Mouse (Mus musculus): ENCODE results near the gene Ear1. TPM values are rescaled to one million over a fixed set of nuclear protein-coding genes. Genes with fewer than 3 reads are reported as not detected.
"Not testable (repeated sequence)": the region's sequence is repeated elsewhere in the genome, so short reads cannot be mapped to it uniquely, and the experiment has no call there.

The Ear1 gene
- not detected in 2 replicates for polyA plus RNA-seq (2011; ENCODE audit: insufficient read depth, insufficient read length, low read depth, missing spikeins)

- H3K4me3 ChIP-seq (ENCODE audit: low read depth, low read length); H3K27me3 ChIP-seq (ENCODE audit: control insufficient read depth, insufficient read depth, low read length, poor library complexity, severe bottlenecking); H3K4me1 ChIP-seq (ENCODE audit: control insufficient read depth, insufficient read depth, low read length); H3K9ac ChIP-seq (ENCODE audit: low read depth, poor library complexity, severe bottlenecking); H3K27ac ChIP-seq (ENCODE audit: insufficient read depth, low read length); H3K9me3 ChIP-seq (replicated peaks; ENCODE audit: control insufficient read depth, insufficient read depth, low read length, poor library complexity, severe bottlenecking); H3K36me3 ChIP-seq (ENCODE audit: control insufficient read depth, insufficient read depth, low read length, poor library complexity, severe bottlenecking): not testable (repeated sequence)
Measured at GRCm38 (mm10) chr14:43875417-43875816, at the start of gene Ear1. Gene Ear1 (minus strand): TSS chr14:43875517.

GRCm38 (mm10) chr14:43924688-43925403, 49.5 kb upstream of the Ear1 start, which contains the start of gene Gm8113:
Gene Gm8113 (plus strand): TSS chr14:43925390.
- TF ChIP-seq CTCF (IDR thresholded peaks at IDR 0.05; ENCODE audit: low read depth, low read length), result peak; percentile 52
- not testable (repeated sequence) for H3K27ac ChIP-seq (ENCODE audit: insufficient read depth, low read length)

GRCm38 (mm10) chr14:43923459-43923858, 48.1 kb upstream of the Ear1 start, which contains the start of gene Ear10:
Gene Ear10 (minus strand): TSS chr14:43923559.
- H3K4me1 ChIP-seq (ENCODE audit: control insufficient read depth, insufficient read depth, low read length); H3K36me3 ChIP-seq (ENCODE audit: control insufficient read depth, insufficient read depth, low read length, poor library complexity, severe bottlenecking); H3K27me3 ChIP-seq (ENCODE audit: control insufficient read depth, insufficient read depth, low read length, poor library complexity, severe bottlenecking); H3K4me3 ChIP-seq (ENCODE audit: low read depth, low read length); H3K9me3 ChIP-seq (replicated peaks; ENCODE audit: control insufficient read depth, insufficient read depth, low read length, poor library complexity, severe bottlenecking); H3K9ac ChIP-seq (ENCODE audit: low read depth, poor library complexity, severe bottlenecking); H3K27ac ChIP-seq (ENCODE audit: insufficient read depth, low read length): not testable (repeated sequence)

More at GRCm38 (mm10) chr14:43924688-43925403, 49.5 kb upstream of the Ear1 start, which contains the start of gene Gm8113:
- H3K36me3 ChIP-seq (ENCODE audit: control insufficient read depth, insufficient read depth, low read length, poor library complexity, severe bottlenecking); H3K27me3 ChIP-seq (ENCODE audit: control insufficient read depth, insufficient read depth, low read length, poor library complexity, severe bottlenecking); H3K9me3 ChIP-seq (replicated peaks; ENCODE audit: control insufficient read depth, insufficient read depth, low read length, poor library complexity, severe bottlenecking); H3K4me1 ChIP-seq (ENCODE audit: control insufficient read depth, insufficient read depth, low read length): not testable (repeated sequence)
- Histone ChIP-seq H3K4me3 (ENCODE audit: low read depth, low read length) (peak within 1 kb of the TSS; percentile 96), H3K9ac (ENCODE audit: low read depth, poor library complexity, severe bottlenecking) (peak within 1 kb of the TSS; percentile 56)

GRCm38 (mm10) chr14:43918214-43918613, 42.9 kb upstream of the Ear1 start:
- not testable (repeated sequence) for H3K4me1 ChIP-seq (ENCODE audit: control insufficient read depth, insufficient read depth, low read length); H3K9me3 ChIP-seq (replicated peaks; ENCODE audit: control insufficient read depth, insufficient read depth, low read length, poor library complexity, severe bottlenecking); H3K27me3 ChIP-seq (ENCODE audit: control insufficient read depth, insufficient read depth, low read length, poor library complexity, severe bottlenecking); H3K27ac ChIP-seq (ENCODE audit: insufficient read depth, low read length); H3K4me3 ChIP-seq (ENCODE audit: low read depth, low read length); H3K36me3 ChIP-seq (ENCODE audit: control insufficient read depth, insufficient read depth, low read length, poor library complexity, severe bottlenecking); H3K9ac ChIP-seq (ENCODE audit: low read depth, poor library complexity, severe bottlenecking)

GRCm38 (mm10) chr14:43898577-43898976, 23.3 kb upstream of the Ear1 start:
- H3K36me3 ChIP-seq (ENCODE audit: control insufficient read depth, insufficient read depth, low read length, poor library complexity, severe bottlenecking); H3K27ac ChIP-seq (ENCODE audit: insufficient read depth, low read length); H3K9ac ChIP-seq (ENCODE audit: low read depth, poor library complexity, severe bottlenecking); H3K4me1 ChIP-seq (ENCODE audit: control insufficient read depth, insufficient read depth, low read length); H3K27me3 ChIP-seq (ENCODE audit: control insufficient read depth, insufficient read depth, low read length, poor library complexity, severe bottlenecking); H3K9me3 ChIP-seq (replicated peaks; ENCODE audit: control insufficient read depth, insufficient read depth, low read length, poor library complexity, severe bottlenecking); H3K4me3 ChIP-seq (ENCODE audit: low read depth, low read length): not testable (repeated sequence)

- not testable (repeated sequence) for H3K27me3 ChIP-seq (ENCODE audit: control insufficient read depth, insufficient read depth, low read length, poor library complexity, severe bottlenecking); H3K9ac ChIP-seq (ENCODE audit: low read depth, poor library complexity, severe bottlenecking); H3K9me3 ChIP-seq (replicated peaks; ENCODE audit: control insufficient read depth, insufficient read depth, low read length, poor library complexity, severe bottlenecking); H3K4me3 ChIP-seq (ENCODE audit: low read depth, low read length); H3K27ac ChIP-seq (ENCODE audit: insufficient read depth, low read length); H3K4me1 ChIP-seq (ENCODE audit: control insufficient read depth, insufficient read depth, low read length); H3K36me3 ChIP-seq (ENCODE audit: control insufficient read depth, insufficient read depth, low read length, poor library complexity, severe bottlenecking)
Measured at GRCm38 (mm10) chr14:43895357-43895756, 20.0 kb upstream of the Ear1 start.

GRCm38 (mm10) chr14:43891288-43891687, 16.0 kb upstream of the Ear1 start:
- H3K4me3 ChIP-seq (ENCODE audit: low read depth, low read length); H3K27me3 ChIP-seq (ENCODE audit: control insufficient read depth, insufficient read depth, low read length, poor library complexity, severe bottlenecking); H3K27ac ChIP-seq (ENCODE audit: insufficient read depth, low read length); H3K4me1 ChIP-seq (ENCODE audit: control insufficient read depth, insufficient read depth, low read length); H3K36me3 ChIP-seq (ENCODE audit: control insufficient read depth, insufficient read depth, low read length, poor library complexity, severe bottlenecking); H3K9ac ChIP-seq (ENCODE audit: low read depth, poor library complexity, severe bottlenecking); H3K9me3 ChIP-seq (replicated peaks; ENCODE audit: control insufficient read depth, insufficient read depth, low read length, poor library complexity, severe bottlenecking): not testable (repeated sequence)

GRCm38 (mm10) chr14:43886235-43886634, 10.9 kb upstream of the Ear1 start:
- not testable (repeated sequence) for H3K27ac ChIP-seq (ENCODE audit: insufficient read depth, low read length); H3K4me1 ChIP-seq (ENCODE audit: control insufficient read depth, insufficient read depth, low read length)

GRCm38 (mm10) chr14:43879966-43880545, 4.7 kb upstream of the Ear1 start:
- H3K36me3 ChIP-seq (ENCODE audit: control insufficient read depth, insufficient read depth, low read length, poor library complexity, severe bottlenecking); H3K4me1 ChIP-seq (ENCODE audit: control insufficient read depth, insufficient read depth, low read length); H3K9me3 ChIP-seq (replicated peaks; ENCODE audit: control insufficient read depth, insufficient read depth, low read length, poor library complexity, severe bottlenecking); H3K27ac ChIP-seq (ENCODE audit: insufficient read depth, low read length); H3K4me3 ChIP-seq (ENCODE audit: low read depth, low read length); H3K27me3 ChIP-seq (ENCODE audit: control insufficient read depth, insufficient read depth, low read length, poor library complexity, severe bottlenecking); H3K9ac ChIP-seq (ENCODE audit: low read depth, poor library complexity, severe bottlenecking): not testable (repeated sequence)

More at GRCm38 (mm10) chr14:43886235-43886634, 10.9 kb upstream of the Ear1 start:
- not testable (repeated sequence) for H3K4me3 ChIP-seq (ENCODE audit: low read depth, low read length); H3K27me3 ChIP-seq (ENCODE audit: control insufficient read depth, insufficient read depth, low read length, poor library complexity, severe bottlenecking); H3K36me3 ChIP-seq (ENCODE audit: control insufficient read depth, insufficient read depth, low read length, poor library complexity, severe bottlenecking); H3K9ac ChIP-seq (ENCODE audit: low read depth, poor library complexity, severe bottlenecking); H3K9me3 ChIP-seq (replicated peaks; ENCODE audit: control insufficient read depth, insufficient read depth, low read length, poor library complexity, severe bottlenecking)
